Mouse (Mus musculus): ENCODE measurements around the gene Wbp11. TPM values are rescaled to one million over a fixed set of nuclear protein-coding genes. Genes with fewer than 3 reads are reported as not detected.
A peak's percentile ranks its signal among the peaks of the same experiment; 100 is the strongest.

Wbp11 gene
- polyA plus RNA-seq, 2 experiments = 96.5 to 100 TPM

- no peaks in the 10 kb centered on the region for H3K36me3 ChIP-seq (ENCODE audit: control insufficient read depth, insufficient read depth, low read length)
- peak overlapping the region; percentile 80 for H3K4me2 ChIP-seq (replicated peaks; ENCODE audit: low read depth, low read length, severe bottlenecking)
- no peak for TF ChIP-seq POLR2A (IDR thresholded peaks at IDR 0.05; ENCODE audit: borderline replicate concordance, extremely low read depth, insufficient read depth, insufficient read length)
- H3K4me3 ChIP-seq (replicated peaks; ENCODE audit: low read length) = peak overlapping the region; percentile 36
- no peak for DNase-seq (ENCODE audit: low spot score)
- H3K27me3 ChIP-seq (ENCODE audit: control insufficient read depth, insufficient read depth, low read length) = no peaks in the 10 kb centered on the region
- peak overlapping the region; percentile 52 for H3K9ac ChIP-seq (ENCODE audit: low read depth, low read length, severe bottlenecking)
- no peak overlapping the region for H3K27ac ChIP-seq (replicated peaks; ENCODE audit: low read depth, low read length)
- H3K4me1 ChIP-seq (ENCODE audit: control insufficient read depth, insufficient read depth, low read length) = peaks cover 9% of the 10 kb centered on the region; the same call in 1 of the 2 replicates
- WGBS = 7% methylated on average over 16 of the region's 16 CpGs
- ATAC-seq (ENCODE audit: low FRiP score, low read depth) = no peak
- H3K9me3 ChIP-seq (ENCODE audit: control insufficient read depth, low read length) = no peaks in the 10 kb centered on the region
Measured at GRCm38 (mm10) chr6:136792884-136793758, 34.9 kb downstream of the Wbp11 start.

GRCm38 (mm10) chr6:136789391-136789971 is 38.6 kb downstream of the Wbp11 start:
- no peak for ATAC-seq (ENCODE audit: low FRiP score, low read depth)
- Histone ChIP-seq H3K4me3 (replicated peaks; ENCODE audit: low read length) (no peak overlapping the region), H3K27me3 (ENCODE audit: control insufficient read depth, insufficient read depth, low read length) (no peaks in the 10 kb centered on the region), H3K9me3 (ENCODE audit: control insufficient read depth, low read length) (no peaks in the 10 kb centered on the region), H3K27ac (replicated peaks; ENCODE audit: low read depth, low read length) (no peak overlapping the region), H3K4me2 (replicated peaks; ENCODE audit: low read depth, low read length, severe bottlenecking) (no peak overlapping the region), H3K36me3 (ENCODE audit: control insufficient read depth, insufficient read depth, low read length) (no peaks in the 10 kb centered on the region), H3K9ac (ENCODE audit: low read depth, low read length, severe bottlenecking) (no peak overlapping the region), H3K4me1 (ENCODE audit: control insufficient read depth, insufficient read depth, low read length) (peaks cover 9% of the 10 kb centered on the region; the same call in 1 of the 2 replicates)
- WGBS = 64% methylated on average over 5 of the region's 5 CpGs
- no peak for TF ChIP-seq POLR2A (IDR thresholded peaks at IDR 0.05; ENCODE audit: borderline replicate concordance, extremely low read depth, insufficient read depth, insufficient read length)
- DNase-seq (ENCODE audit: low spot score) = no peak

- no peak overlapping the region for H3K4me3 ChIP-seq (replicated peaks; ENCODE audit: low read length)
- TF ChIP-seq POLR2A (IDR thresholded peaks at IDR 0.05; ENCODE audit: borderline replicate concordance, extremely low read depth, insufficient read depth, insufficient read length) = no peak
- no peaks in the 10 kb centered on the region; the same call in 1 of the 2 replicates for H3K9me3 ChIP-seq (ENCODE audit: control insufficient read depth, low read length)
- ATAC-seq (ENCODE audit: low FRiP score, low read depth) (no peak), DNase-seq (ENCODE audit: low spot score) (no peak)
- no peak overlapping the region for H3K27ac ChIP-seq (replicated peaks; ENCODE audit: low read depth, low read length)
- H3K9ac ChIP-seq (ENCODE audit: low read depth, low read length, severe bottlenecking) = no peak overlapping the region
- no peak overlapping the region for H3K4me2 ChIP-seq (replicated peaks; ENCODE audit: low read depth, low read length, severe bottlenecking)
- H3K36me3 ChIP-seq (ENCODE audit: control insufficient read depth, insufficient read depth, low read length) = no peaks in the 10 kb centered on the region
- peaks cover 4% of the 10 kb centered on the region; the same call in 1 of the 2 replicates for H3K4me1 ChIP-seq (ENCODE audit: control insufficient read depth, insufficient read depth, low read length)
- 75% methylated on average over 9 of the region's 9 CpGs for WGBS
- no peaks in the 10 kb centered on the region for H3K27me3 ChIP-seq (ENCODE audit: control insufficient read depth, insufficient read depth, low read length)
Measured at GRCm38 (mm10) chr6:136782761-136783160, 45.3 kb downstream of the Wbp11 start.

- H3K4me3 ChIP-seq (replicated peaks; ENCODE audit: low read length) = no peak overlapping the region
- no peak overlapping the region for H3K9ac ChIP-seq (ENCODE audit: low read depth, low read length, severe bottlenecking)
- H3K27ac ChIP-seq (replicated peaks; ENCODE audit: low read depth, low read length) = no peak overlapping the region
- no peaks in the 10 kb centered on the region for H3K27me3 ChIP-seq (ENCODE audit: control insufficient read depth, insufficient read depth, low read length)
- no peak for TF ChIP-seq POLR2A (IDR thresholded peaks at IDR 0.05; ENCODE audit: borderline replicate concordance, extremely low read depth, insufficient read depth, insufficient read length)
- ATAC-seq (ENCODE audit: low FRiP score, low read depth) (no peak), DNase-seq (ENCODE audit: low spot score) (no peak)
- peaks cover 4% of the 10 kb centered on the region; the same call in 1 of the 2 replicates for H3K4me1 ChIP-seq (ENCODE audit: control insufficient read depth, insufficient read depth, low read length)
- WGBS = 87% methylated on average over 12 of the region's 12 CpGs
- H3K4me2 ChIP-seq (replicated peaks; ENCODE audit: low read depth, low read length, severe bottlenecking) = no peak overlapping the region
- H3K36me3 ChIP-seq (ENCODE audit: control insufficient read depth, insufficient read depth, low read length) = no peaks in the 10 kb centered on the region
- H3K9me3 ChIP-seq (ENCODE audit: control insufficient read depth, low read length) = no peaks in the 10 kb centered on the region; the same call in 1 of the 2 replicates
Measured at GRCm38 (mm10) chr6:136782146-136782545, 45.9 kb downstream of the Wbp11 start.

- Histone ChIP-seq H3K4me2 (replicated peaks; ENCODE audit: low read depth, low read length, severe bottlenecking) (no peak within 1 kb of the TSS), H3K27ac (replicated peaks; ENCODE audit: low read depth, low read length) (no peak within 1 kb of the TSS), H3K9ac (ENCODE audit: low read depth, low read length, severe bottlenecking) (no peak within 1 kb of the TSS), H3K36me3 (ENCODE audit: control insufficient read depth, insufficient read depth, low read length) (no peaks in the 10 kb centered on the region), H3K9me3 (ENCODE audit: control insufficient read depth, low read length) (no peaks in the 10 kb centered on the region; the same call in 1 of the 2 replicates), H3K4me3 (replicated peaks; ENCODE audit: low read length) (no peak within 1 kb of the TSS), H3K4me1 (ENCODE audit: control insufficient read depth, insufficient read depth, low read length) (peaks cover 4% of the 10 kb centered on the region; the same call in 1 of the 2 replicates), H3K27me3 (ENCODE audit: control insufficient read depth, insufficient read depth, low read length) (no peaks in the 10 kb centered on the region)
- no peak for ATAC-seq (ENCODE audit: low FRiP score, low read depth)
- WGBS = 68% methylated on average over 20 of the region's 20 CpGs
- no peak for DNase-seq (ENCODE audit: low spot score)
- no peak for TF ChIP-seq POLR2A (IDR thresholded peaks at IDR 0.05; ENCODE audit: borderline replicate concordance, extremely low read depth, insufficient read depth, insufficient read length)
Measured at GRCm38 (mm10) chr6:136781377-136781986, 46.6 kb downstream of the Wbp11 start, which contains the start of gene Gucy2c. TSS of gene Gucy2c (minus strand) at chr6:136781765.

Measured in limb, embryonic 14.5 days (tissue).